Mouse (Mus musculus) cerebellum, adult 9-10 months (tissue): ENCODE results near the gene Sfn.

ENCODE experiments used
- DNase-seq: peaks from one replicate; pipeline ENCODE4 v3.0.0; 2022

Sfn gene

GRCm38 (mm10) chr4:133574843-133575202 lies 27.1 kb downstream of the Sfn start:
- DNase-seq, result no peak

- peak; percentile 91 for DNase-seq
Measured at GRCm38 (mm10) chr4:133574070-133574842, 27.7 kb downstream of the Sfn start, which contains the start of gene Gpatch3. Gene Gpatch3 (plus strand): TSS chr4:133574745.

GRCm38 (mm10) chr4:133570066-133570466 lies 31.9 kb downstream of the Sfn start:
- DNase-seq, result no peak

- DNase-seq, result no peak
Measured at GRCm38 (mm10) chr4:133569291-133570065, 32.5 kb downstream of the Sfn start.

- no peak for DNase-seq
Measured at GRCm38 (mm10) chr4:133567251-133567650, 34.7 kb downstream of the Sfn start.

- peak; percentile 89 for DNase-seq
Measured at GRCm38 (mm10) chr4:133563123-133563571, 38.8 kb downstream of the Sfn start.

GRCm38 (mm10) chr4:133561622-133562021 lies 40.3 kb downstream of the Sfn start:
- no peak for DNase-seq

GRCm38 (mm10) chr4:133559846-133560245 lies 42.1 kb downstream of the Sfn start:
- DNase-seq, result no peak

- DNase-seq, result no peak
Measured at GRCm38 (mm10) chr4:133557041-133557717, 44.8 kb downstream of the Sfn start.

GRCm38 (mm10) chr4:133553448-133554330 lies 48.3 kb downstream of the Sfn start:
- no peak for DNase-seq

GRCm38 (mm10) chr4:133552768-133553447 lies 49.1 kb downstream of the Sfn start, which contains the start of gene Nr0b2:
Gene Nr0b2 (plus strand): TSS chr4:133553376.
- DNase-seq, result no peak

- no peak for DNase-seq
Measured at GRCm38 (mm10) chr4:133552029-133552428, 49.9 kb downstream of the Sfn start.
